In the genomic region with DNA sequence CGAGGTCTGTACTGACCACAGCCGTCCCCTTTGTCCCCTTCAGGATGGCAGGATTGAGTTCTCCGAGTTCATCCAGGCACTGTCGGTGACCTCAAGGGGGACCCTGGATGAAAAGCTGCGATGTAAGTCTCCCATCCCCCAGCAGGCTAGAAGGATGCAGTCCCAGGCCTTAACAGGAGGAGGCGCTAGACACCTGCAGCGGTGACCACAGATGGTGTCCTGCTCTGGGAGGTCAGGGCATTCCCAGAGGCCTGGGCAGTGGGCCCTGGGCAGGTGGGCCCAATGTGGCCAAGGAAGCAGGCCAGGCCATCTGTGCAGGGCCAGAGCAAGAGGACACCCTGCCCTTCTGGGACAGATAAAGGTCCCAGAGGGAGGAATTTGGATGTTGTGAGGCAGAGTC, we compare ENCODE assay signal across 15 mouse cellular contexts. TPM values are rescaled to one million over a fixed set of nuclear protein-coding genes. Genes with fewer than 3 reads are reported as not detected.
DNase-seq lines count a peak whose midpoint lies in the region; ATAC-seq and TF ChIP-seq lines count a peak whose summit lies in the region.
"Had no signal": no experiment of that assay in that cellular context is flagged by ENCODE, and none has a peak within 500 bp of the region (broad histone marks: within the 10 kb centered on the region; RNA-seq: fewer than 3 reads in every experiment).

No protein-coding gene starts in this region.

- no peaks in the 10 kb centered on the region for H3K4me1 ChIP-seq in liver, postnatal 0 days (ENCODE audit: insufficient read depth)
- H3K4me1 ChIP-seq in MEL (ENCODE audit: control insufficient read depth in 1 of 2, insufficient read depth in 2 of 2, low read length in 2 of 2), result no peaks in the 10 kb centered on the region
- H3K4me1 ChIP-seq in embryonic facial prominence, embryonic 10.5 days, result no peaks in the 10 kb centered on the region
- H3K4me1 ChIP-seq: neural tube, embryonic 12.5 days had no signal

- peak; percentile 42; the same call in 1 of the 2 replicates for TF ChIP-seq CTCF in gastrocnemius, adult 2 months (IDR thresholded peaks at IDR 0.05)
- TF ChIP-seq CTCF in liver, postnatal 0 days (IDR thresholded peaks at IDR 0.05; ENCODE audit: low read depth), result peak; percentile 48
- peak; percentile 48 to 53 (median 48) for TF ChIP-seq CTCF in MEL (IDR thresholded peaks at IDR 0.05 in 2 of 3, conservative IDR thresholded peaks at IDR 0.05 in 1 of 3; ENCODE audit: control insufficient read depth in 1 of 3, insufficient read depth in 1 of 3, low read depth in 2 of 3, low read length in 3 of 3, poor library complexity in 1 of 3, severe bottlenecking in 1 of 3)

- H3K79me2 ChIP-seq in MEL (ENCODE audit: control insufficient read depth, insufficient read depth, low read length, poor library complexity), result no peaks in the 10 kb centered on the region

- H3K27ac ChIP-seq in gastrocnemius, adult 2 months, result no peak overlapping the region
- H3K27ac ChIP-seq in liver, postnatal 0 days (ENCODE audit: low read depth), result no peak overlapping the region
- H3K27ac ChIP-seq in MEL (ENCODE audit: control insufficient read depth, low read depth, low read length), result no peak overlapping the region
- H3K27ac ChIP-seq in embryonic facial prominence, embryonic 10.5 days (replicated peaks), result no peak overlapping the region
- H3K27ac ChIP-seq: forebrain, embryonic 13.5 days; neural tube, embryonic 12.5 days had no signal

- no peaks in the 10 kb centered on the region for H3K27me3 ChIP-seq in liver, postnatal 0 days (ENCODE audit: insufficient read depth, low read length)
- no peaks in the 10 kb centered on the region for H3K27me3 ChIP-seq in MEL (ENCODE audit: control insufficient read depth in 1 of 2, insufficient read depth in 2 of 2, low read length in 2 of 2)
- H3K27me3 ChIP-seq in embryonic facial prominence, embryonic 10.5 days (replicated peaks; ENCODE audit: low read depth, poor library complexity, severe bottlenecking), result no peaks in the 10 kb centered on the region
- H3K27me3 ChIP-seq: forebrain, embryonic 13.5 days; neural tube, embryonic 12.5 days had no signal

- ATAC-seq in liver, postnatal 0 days, result no peak
- ATAC-seq: forebrain, embryonic 13.5 days had no signal

- no peak for DNase-seq in gastrocnemius, adult 2 months
- DNase-seq in gastrocnemius, postnatal 14 days, result no peak
- no peak for DNase-seq in liver, postnatal 0 days
- DNase-seq in liver, result no peak
- no peak for DNase-seq in MEL (ENCODE audit: low read depth, low spot score)
- DNase-seq in embryonic facial prominence, embryonic 10.5 days (ENCODE audit: low spot score), result peak; percentile 31
- no peak for DNase-seq in layer of hippocampus, adult 9-11 months
- DNase-seq in kidney, adult 9 months, result no peak
- DNase-seq: adrenal gland, adult 8-10 months; right cerebral cortex, postnatal 25 days had no signal

- no peaks in the 10 kb centered on the region for H3K36me3 ChIP-seq in liver, postnatal 0 days (replicated peaks; ENCODE audit: insufficient read depth, low read length)
- H3K36me3 ChIP-seq in MEL (ENCODE audit: control insufficient read depth in 1 of 2, insufficient read depth in 2 of 2, low read length in 2 of 2), result no peaks in the 10 kb centered on the region; a peak in 1 of 4 replicates
- peaks cover 94% of the 10 kb centered on the region for H3K36me3 ChIP-seq in embryonic facial prominence, embryonic 10.5 days (replicated peaks)

- no peaks in the 10 kb centered on the region for H3K9me3 ChIP-seq in liver, postnatal 0 days (ENCODE audit: low read length)
- no peaks in the 10 kb centered on the region for H3K9me3 ChIP-seq in MEL (replicated peaks; ENCODE audit: insufficient read depth, low read length)
- H3K9me3 ChIP-seq in embryonic facial prominence, embryonic 10.5 days, result no peaks in the 10 kb centered on the region
- H3K9me3 ChIP-seq: forebrain, embryonic 13.5 days; neural tube, embryonic 12.5 days had no signal

- no peak for TF ChIP-seq POLR2A in MEL (IDR thresholded peaks at IDR 0.05; ENCODE audit: control insufficient read depth in 1 of 2, insufficient read depth in 1 of 2, low read depth in 1 of 2, low read length in 2 of 2, poor library complexity in 1 of 2)

- WGBS in liver, postnatal 0 days (ENCODE audit: insufficient replicate concordance), result 69% methylated on average over 7 of the region's 7 CpGs
- WGBS in embryonic facial prominence, embryonic 10.5 days, result 53% methylated on average over 7 of the region's 7 CpGs

- TF ChIP-seq EP300 in liver, postnatal 0 days (IDR thresholded peaks at IDR 0.05; ENCODE audit: low read depth), result no peak
- no peak for TF ChIP-seq EP300 in MEL (IDR thresholded peaks at IDR 0.05; ENCODE audit: low read depth in 1 of 2, low read length in 2 of 2)

- no peak overlapping the region for H3K4me2 ChIP-seq in liver, postnatal 0 days (ENCODE audit: low read depth, low read length)
- H3K4me2 ChIP-seq: forebrain, embryonic 13.5 days; neural tube, embryonic 12.5 days had no signal

- H3K4me3 ChIP-seq in gastrocnemius, adult 2 months, result no peak overlapping the region
- H3K4me3 ChIP-seq in liver, postnatal 0 days (ENCODE audit: low read depth, low read length), result no peak overlapping the region
- no peak overlapping the region for H3K4me3 ChIP-seq in MEL (ENCODE audit: control insufficient read depth in 1 of 2, insufficient read depth in 1 of 2, low read depth in 2 of 2, low read length in 2 of 2)
- H3K4me3 ChIP-seq in embryonic facial prominence, embryonic 10.5 days, result no peak overlapping the region
- H3K4me3 ChIP-seq: forebrain, embryonic 13.5 days; neural tube, embryonic 12.5 days had no signal

- intact Hi-C loops in gastrocnemius, adult 2 months (cut with DNase I), result no loop called here
- intact Hi-C loops in gastrocnemius, postnatal 14 days (cut with DNase I; ENCODE audit: low total_unique reads), result no loop called here

- TF ChIP-seq RAD21 in MEL (IDR thresholded peaks at IDR 0.05; ENCODE audit: low read depth, low read length), result no peak

- no peak overlapping the region for H3K9ac ChIP-seq in liver, postnatal 0 days (replicated peaks)
- no peak overlapping the region for H3K9ac ChIP-seq in MEL (ENCODE audit: control insufficient read depth, low read depth, low read length, poor library complexity, severe bottlenecking)
- H3K9ac ChIP-seq: forebrain, embryonic 13.5 days; neural tube, embryonic 12.5 days had no signal

TF ChIP-seq in MEL, 35 proteins besides CTCF, POLR2A, EP300 and RAD21:
- TF ChIP-seq USF1 (IDR thresholded peaks at IDR 0.05; ENCODE audit: low read depth, low read length) (no peak), ELF1 (IDR thresholded peaks at IDR 0.05; ENCODE audit: low read depth, low read length) (no peak), TAL1 (IDR thresholded peaks at IDR 0.05; ENCODE audit: low read length) (no peak), RCOR1 (IDR thresholded peaks at IDR 0.05; ENCODE audit: low read depth, low read length) (no peak), NRF1 (IDR thresholded peaks at IDR 0.05; ENCODE audit: insufficient read depth, low read depth, low read length, poor library complexity, severe bottlenecking) (no peak), HCFC1 (IDR thresholded peaks at IDR 0.05; ENCODE audit: low read depth, low read length) (no peak)

RNA-seq across cellular contexts. Expression of gene Hmcn2, which starts 31.9 kb away (rescaled TPM):
- 10 to 100 TPM; 21.6 to 36.8 TPM for total RNA-seq in gastrocnemius, adult 2 months (2021)
- 10 to 100 TPM; 44.0 to 45.2 TPM for total RNA-seq in gastrocnemius, postnatal 14 days (2021)
- polyA plus RNA-seq in liver, postnatal 0 days (2015; fragmentation: Nextera tagmentation; extraction: Ambion mirVana), result 0.20 and 0.24 TPM in 2 replicates
- 0.03 TPM in 1 of 2 replicates, not detected in the other for total RNA-seq in MEL (2012; rRNA removed)
- under 1 TPM in 1 of 2 experiments, not detected in 1; 0.18 TPM for polyA plus RNA-seq in MEL (2012; ENCODE audit: insufficient read depth in 1 of 2, insufficient read length in 2 of 2, low read depth in 1 of 2, low replicate concordance in 2 of 2, missing spikeins in 1 of 2)
- 0.15 TPM in 1 of 2 replicates, not detected in the other for polyA plus RNA-seq in embryonic facial prominence, embryonic 10.5 days (2016; fragmentation: Nextera tagmentation; extraction: Ambion mirVana)
- total RNA-seq: common myeloid progenitor, adult 5-6 weeks; hematopoietic stem cell, adult 5-6 weeks had no signal
- polyA plus RNA-seq: limb, embryonic 11.5 days had no signal

RNA-seq across cellular contexts. Expression of gene Ncs1, which starts 36.6 kb away (rescaled TPM):
- total RNA-seq in gastrocnemius, adult 2 months (2021), result 1 to 10 TPM; 4.6 to 5.1 TPM
- 10 to 100 TPM in 1 of 2 experiments, 1 to 10 TPM in 1; 6.1 to 12.0 TPM for total RNA-seq in gastrocnemius, postnatal 14 days (2021)
- polyA plus RNA-seq in liver, postnatal 0 days (2015; fragmentation: Nextera tagmentation; extraction: Ambion mirVana), result 0.46 and 0.62 TPM in 2 replicates
- 10.5 and 14.5 TPM in 2 replicates for total RNA-seq in MEL (2012; rRNA removed)
- polyA plus RNA-seq in MEL (2012; ENCODE audit: insufficient read depth in 1 of 2, insufficient read length in 2 of 2, low read depth in 1 of 2, low replicate concordance in 2 of 2, missing spikeins in 1 of 2), result 10 to 100 TPM in 1 of 2 experiments, not detected in 1; 17.6 TPM
- polyA plus RNA-seq in embryonic facial prominence, embryonic 10.5 days (2016; fragmentation: Nextera tagmentation; extraction: Ambion mirVana), result 66.0 and 66.5 TPM in 2 replicates

Comparison
In these comparisons a context has a peak if more than half of its experiments do, and no peak if none do; other contexts are left out.
1. RNA of gene Hmcn2, which starts 31.9 kb away (total RNA-seq): 44.0 to 45.2 TPM in gastrocnemius, postnatal 14 days and 21.6 to 36.8 TPM in gastrocnemius, adult 2 months; 0.03 TPM in MEL; every median in the first group is over 10 times any median in the second.
2. Peak in every context shown above with its lines, with median percentiles within 50 percentile points of each other: CTCF ChIP-seq.